Mouse (Mus musculus) monocyte, adult 2 months (primary cell): ENCODE results near the gene Aes.

ENCODE experiments used
- DNase-seq, 2 experiments: peaks; one replicate each; pipeline ENCODE4 v3.0.0; 2022; ENCODE audit warnings: low spot score in 2 of 2, low read depth in 1 of 2

The Aes gene

GRCm38 (mm10) chr10:81544296-81545160 lies 14.8 kb upstream of the Aes start:
- DNase-seq: no peak

GRCm38 (mm10) chr10:81545161-81545747 lies 14.0 kb upstream of the Aes start, which contains the start of gene Gna11:
TSS of gene Gna11 (minus strand) at chr10:81545190.
- peak; percentile 98 to 99 for DNase-seq

GRCm38 (mm10) chr10:81546332-81546731 lies 13.0 kb upstream of the Aes start:
- DNase-seq: no peak

GRCm38 (mm10) chr10:81546788-81547571 lies 12.3 kb upstream of the Aes start:
- no peak for DNase-seq

- DNase-seq: no peak
These were observed 10.3 kb upstream of the Aes start for GRCm38 (mm10) chr10:81548944-81549343.

- DNase-seq: no peak
These were observed 9.0 kb upstream of the Aes start for GRCm38 (mm10) chr10:81550257-81550656.

- DNase-seq: peak in 1 of 2 experiments; percentile 47
These were observed 7.6 kb upstream of the Aes start for GRCm38 (mm10) chr10:81551597-81552102.

- no peak for DNase-seq
These were observed 6.1 kb upstream of the Aes start for GRCm38 (mm10) chr10:81553232-81553631.

- DNase-seq: no peak
These were observed 5.2 kb upstream of the Aes start for GRCm38 (mm10) chr10:81553807-81554755.

- DNase-seq: no peak
These were observed 3.0 kb upstream of the Aes start for GRCm38 (mm10) chr10:81556282-81556681.

GRCm38 (mm10) chr10:81557491-81557890 lies 1.8 kb upstream of the Aes start:
- no peak for DNase-seq

- DNase-seq: no peak
These were observed 595 bp downstream of the Aes start for GRCm38 (mm10) chr10:81559627-81560539.

- no peak for DNase-seq
These were observed 1.6 kb downstream of the Aes start for GRCm38 (mm10) chr10:81560719-81561459.

- DNase-seq: no peak
These were observed 3.1 kb downstream of the Aes start for GRCm38 (mm10) chr10:81562411-81562810.

GRCm38 (mm10) chr10:81563481-81563880 lies 4.2 kb downstream of the Aes start:
- no peak for DNase-seq

- no peak for DNase-seq
These were observed 4.9 kb downstream of the Aes start for GRCm38 (mm10) chr10:81564216-81564615.

- DNase-seq: no peak
These were observed 5.4 kb downstream of the Aes start for GRCm38 (mm10) chr10:81564734-81565133.
